Mouse (Mus musculus) lung, embryonic 14.5 days (tissue): ENCODE data around the gene Vwa8. TPM values are rescaled to one million over a fixed set of nuclear protein-coding genes. Genes with fewer than 3 reads are reported as not detected.
A peak's percentile ranks its signal among the peaks of the same experiment; 100 is the strongest.

Experiments used
- ATAC-seq: fragments of 200-750 bp; cut with Nextera tagmentation; 2 replicates; pipeline ENCODE4 v1.8.0; 2017; ENCODE audit warnings: mild to moderate bottlenecking, moderate TSS enrichment, moderate library complexity; ENCODE audit not compliant: insufficient read depth
- DNase-seq: peaks from one replicate; pipeline ENCODE4 v3.0.0-alpha.2; 2015
- H3K27ac ChIP-seq: fragments of 300-500 bp; sonication (generic); 2 replicates; pipeline ENCODE4 v1.5.1; 2014; ENCODE audit warnings: low read depth, mild to moderate bottlenecking, moderate library complexity
- H3K27me3 ChIP-seq: fragments of 300-500 bp; sonication (generic); 2 replicates; pipeline ENCODE4 v1.6.1; 2014; ENCODE audit warnings: low read length, control low read depth; ENCODE audit not compliant: insufficient read depth
- H3K36me3 ChIP-seq: fragments of 300-500 bp; sonication (generic); 2 replicates; pipeline ENCODE4 v1.6.1; 2014; ENCODE audit warnings: control low read depth; ENCODE audit not compliant: insufficient read depth
- H3K4me1 ChIP-seq: fragments of 300-500 bp; sonication (generic); 2 replicates; pipeline ENCODE4 v1.6.1; 2014; ENCODE audit warnings: antibody characterized with exemption, control low read depth; ENCODE audit not compliant: insufficient read depth
- H3K4me2 ChIP-seq: fragments of 300-500 bp; sonication (generic); 2 replicates; pipeline ENCODE4 v1.6.1; 2014; ENCODE audit warnings: mild to moderate bottlenecking
- H3K4me3 ChIP-seq: fragments of 300-500 bp; sonication (generic); 2 replicates; pipeline ENCODE4 v1.5.1; 2014; ENCODE audit warnings: low read depth, low read length
- H3K9ac ChIP-seq: fragments of 300-500 bp; sonication (generic); 2 replicates; pipeline ENCODE4 v1.6.1; 2014
- H3K9me3 ChIP-seq: fragments of 300-500 bp; sonication (generic); 2 replicates; pipeline ENCODE4 v1.6.1; 2016; ENCODE audit warnings: low read depth, low read length, control low read depth
- CTCF ChIP-seq: IDR thresholded peaks from 2 replicates; pipeline ENCODE4 v1.5.1; 2016; ENCODE audit warnings: antibody characterized with exemption, low read depth
- WGBS: fragments of 180-500 bp; shearing (Covaris S2); extraction: QIAGEN DNeasy Blood & Tissue Kit; methylation state at CpG from one replicate; pipeline ENCODE4 v1.1.7; 2014; 5-methylcytosine and 5-hydroxymethylcytosine counted together
- polyA plus RNA-seq: library from polyadenylated mRNA; unstranded; fragments of >200 nt; fragmentation: Nextera tagmentation; extraction: Ambion mirVana; gene quantifications from 2 replicates; pipeline ENCODE4 v1.2.1, GENCODE M21; 2014

Vwa8 gene
- polyA plus RNA-seq, 1 experiment from 2014 or later: 12.5 TPM

DNA sequence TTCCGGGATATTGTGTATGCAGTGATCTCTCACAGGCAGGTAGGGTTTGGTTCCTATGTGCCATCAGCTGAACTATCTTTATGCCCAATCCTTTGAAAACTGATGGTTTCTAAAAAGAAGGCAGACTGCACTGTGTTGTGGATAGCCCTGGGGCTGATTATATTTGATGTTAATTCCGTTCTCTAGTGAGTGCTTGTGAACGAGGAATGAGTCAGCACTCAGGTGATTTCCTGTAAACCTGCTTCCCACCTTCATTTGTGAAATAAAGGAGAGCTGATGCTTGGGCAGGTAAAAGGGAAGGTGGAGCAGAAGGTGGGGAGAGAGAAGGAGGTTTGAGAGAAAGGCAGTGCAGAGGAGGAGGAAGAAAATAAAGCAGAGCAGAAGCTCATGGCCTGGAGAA, 261.2 kb downstream of the Vwa8 start:
- 35% methylated on average over 3 of the region's 3 CpGs for WGBS
- Histone ChIP-seq H3K36me3 (no peaks in the 10 kb centered on the region), H3K9me3 (no peaks in the 10 kb centered on the region), H3K4me2 (no peak overlapping the region), H3K4me3 (no peak overlapping the region), H3K9ac (no peak overlapping the region), H3K4me1 (no peaks in the 10 kb centered on the region), H3K27ac (no peak overlapping the region), H3K27me3 (no peaks in the 10 kb centered on the region)
- TF ChIP-seq CTCF: no peak
- ATAC-seq (no peak), DNase-seq (no peak)

DNA sequence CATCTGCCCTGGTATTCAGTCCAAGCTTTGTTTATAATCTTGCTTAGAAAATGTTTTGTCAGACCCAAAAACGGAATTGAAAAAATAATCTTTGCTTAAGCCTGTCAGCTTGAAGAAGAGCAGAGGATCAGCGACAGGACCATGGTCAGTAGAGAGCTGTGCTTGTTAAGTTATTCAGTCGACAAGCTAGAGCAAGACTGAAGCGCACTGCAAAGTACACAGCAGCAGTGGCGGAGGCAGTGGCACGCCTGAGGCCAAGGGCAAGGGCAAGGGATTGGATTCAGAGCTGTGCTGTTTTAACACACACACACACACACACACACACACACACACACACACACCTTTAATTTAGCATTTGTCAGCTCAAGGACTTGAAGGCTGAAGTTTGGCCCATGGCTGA, 263.2 kb downstream of the Vwa8 start:
- H3K27ac ChIP-seq: no peak overlapping the region
- 61% methylated on average over 6 of the region's 6 CpGs for WGBS
- H3K4me2 ChIP-seq: no peak overlapping the region
- H3K9ac ChIP-seq: no peak overlapping the region
- H3K36me3 ChIP-seq: no peaks in the 10 kb centered on the region
- no peaks in the 10 kb centered on the region for H3K27me3 ChIP-seq
- ATAC-seq: no peak
- no peak for TF ChIP-seq CTCF
- no peak overlapping the region for H3K4me3 ChIP-seq
- no peak for DNase-seq
- H3K9me3 ChIP-seq: no peaks in the 10 kb centered on the region
- H3K4me1 ChIP-seq: no peaks in the 10 kb centered on the region

DNA sequence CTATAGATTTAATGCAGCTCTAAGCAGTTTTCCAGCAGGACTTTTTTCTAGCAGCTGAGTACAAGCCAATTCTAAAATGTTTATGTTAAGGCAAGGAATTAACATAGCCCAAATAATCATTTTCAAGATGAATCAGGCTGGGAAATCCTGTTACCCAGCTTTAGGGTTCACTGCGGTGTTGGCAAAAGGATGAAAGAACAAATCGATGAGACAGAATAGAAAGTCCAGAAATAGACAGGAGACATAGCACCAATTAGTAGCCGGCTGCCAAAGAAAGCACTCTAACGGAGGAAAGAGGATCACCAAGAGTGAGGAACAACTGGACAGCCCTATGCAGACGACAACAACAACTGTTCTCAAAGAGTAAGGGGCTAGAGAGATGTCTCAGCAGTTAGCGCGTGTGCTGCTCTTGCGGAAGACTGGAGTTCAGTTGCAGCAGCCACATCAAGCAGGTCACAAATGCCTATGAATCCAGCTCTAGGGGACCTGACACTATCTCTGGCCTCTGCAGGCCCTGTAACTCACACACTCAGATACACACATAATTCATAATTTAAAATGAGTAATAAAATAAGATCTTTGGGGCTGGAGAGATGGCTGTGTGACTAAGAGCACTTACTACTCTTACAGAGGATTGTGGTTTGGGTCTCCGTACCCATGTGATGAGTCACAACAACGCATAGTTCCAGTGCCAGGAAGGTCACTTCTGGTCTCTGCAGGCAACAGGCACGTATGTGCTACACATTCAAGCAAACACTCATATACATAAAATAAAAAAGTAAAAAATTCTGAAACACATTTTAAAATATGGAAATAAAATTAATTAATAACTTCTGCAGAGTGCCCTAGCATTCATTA, 265.9 kb downstream of the Vwa8 start:
- WGBS: 72% methylated on average over 11 of the region's 11 CpGs

DNA sequence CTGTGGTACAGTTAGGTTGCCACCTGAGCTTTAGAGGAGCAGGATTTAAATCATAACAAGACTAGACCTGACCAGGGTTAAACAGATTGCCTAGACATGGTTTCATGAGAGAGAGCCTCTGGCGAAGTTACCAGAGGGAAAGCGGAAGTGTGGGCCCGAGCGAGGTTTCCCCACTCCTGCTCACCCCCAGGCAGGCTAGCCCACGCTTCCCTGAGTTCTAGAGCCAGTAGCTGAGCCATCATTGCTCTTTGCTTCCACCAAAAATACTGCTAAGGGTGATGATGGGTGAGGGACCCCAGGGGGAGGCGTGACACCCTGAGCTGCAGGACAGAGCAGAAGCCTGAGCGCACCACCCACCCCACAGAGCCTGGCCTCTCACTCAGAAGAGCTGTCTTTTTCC, 269.6 kb downstream of the Vwa8 start:
- Histone ChIP-seq H3K36me3 (no peaks in the 10 kb centered on the region), H3K27ac (no peak overlapping the region), H3K27me3 (no peaks in the 10 kb centered on the region), H3K4me2 (no peak overlapping the region), H3K4me3 (no peak overlapping the region), H3K9ac (no peak overlapping the region), H3K4me1 (no peaks in the 10 kb centered on the region), H3K9me3 (no peaks in the 10 kb centered on the region)
- 93% methylated on average over 7 of the region's 7 CpGs for WGBS
- ATAC-seq (no peak), DNase-seq (no peak)
- TF ChIP-seq CTCF: no peak

More for the DNA sequence above, 265.9 kb downstream of the Vwa8 start:
- no peaks in the 10 kb centered on the region for H3K36me3 ChIP-seq
- H3K4me1 ChIP-seq: no peaks in the 10 kb centered on the region
- H3K9me3 ChIP-seq: no peaks in the 10 kb centered on the region
- peak; percentile 17 for DNase-seq
- TF ChIP-seq CTCF: no peak
- no peak overlapping the region for H3K9ac ChIP-seq
- no peak overlapping the region for H3K4me3 ChIP-seq
- H3K27me3 ChIP-seq: no peaks in the 10 kb centered on the region
- no peak overlapping the region for H3K27ac ChIP-seq
- ATAC-seq: no peak
- no peak overlapping the region for H3K4me2 ChIP-seq

DNA sequence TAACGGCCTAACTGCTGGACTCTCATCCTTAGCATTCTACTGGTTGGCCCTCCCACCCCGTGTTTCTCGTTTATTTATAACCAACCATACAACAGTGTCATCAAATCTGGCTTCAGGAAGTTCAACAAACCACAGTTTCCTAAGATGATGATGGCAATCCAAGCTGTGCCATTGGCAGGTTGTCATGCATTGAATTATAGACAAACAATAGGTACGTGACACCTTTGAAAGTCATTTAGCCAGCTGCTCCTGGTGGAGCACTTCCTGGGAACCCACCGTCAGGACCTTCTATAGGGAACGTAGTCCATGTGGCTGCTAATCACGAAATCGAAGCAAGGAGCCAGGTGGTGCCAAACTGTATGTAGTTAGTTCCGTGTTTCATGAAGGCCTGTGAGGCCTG, 270.5 kb downstream of the Vwa8 start:
- Histone ChIP-seq H3K27me3 (no peaks in the 10 kb centered on the region), H3K9ac (no peak overlapping the region), H3K9me3 (no peaks in the 10 kb centered on the region), H3K27ac (no peak overlapping the region), H3K4me1 (no peaks in the 10 kb centered on the region), H3K36me3 (no peaks in the 10 kb centered on the region), H3K4me3 (no peak overlapping the region), H3K4me2 (no peak overlapping the region)
- 70% methylated on average over 9 of the region's 9 CpGs for WGBS
- peak; percentile 59 for DNase-seq
- TF ChIP-seq CTCF: no peak
- 0 out of 2 replicates have a peak, but pooled peaks have one; percentile 28 for ATAC-seq

DNA sequence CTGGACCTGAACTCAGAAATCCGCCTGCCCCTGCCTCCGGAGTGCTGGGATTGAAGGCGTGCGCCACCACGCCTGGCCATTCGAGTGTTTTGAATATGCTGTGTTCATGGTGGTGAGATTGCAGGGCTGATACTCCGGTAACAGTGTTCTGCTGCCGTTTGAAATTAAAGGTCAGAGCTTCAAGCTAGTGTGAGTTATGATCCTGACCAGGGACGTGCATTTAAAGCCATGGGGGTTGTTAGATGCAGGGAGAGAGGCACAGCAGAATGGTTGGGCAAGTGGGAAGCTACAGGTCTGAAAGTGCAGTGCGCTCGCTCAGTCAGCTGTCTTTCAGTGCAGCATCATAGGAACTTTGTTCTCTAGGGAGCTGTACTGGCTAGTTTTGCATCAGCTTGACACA, 271.8 kb downstream of the Vwa8 start:
- Histone ChIP-seq H3K4me1 (no peaks in the 10 kb centered on the region), H3K4me3 (no peak overlapping the region), H3K9ac (no peak overlapping the region), H3K9me3 (no peaks in the 10 kb centered on the region), H3K36me3 (no peaks in the 10 kb centered on the region), H3K27ac (no peak overlapping the region), H3K4me2 (no peak overlapping the region), H3K27me3 (no peaks in the 10 kb centered on the region)
- 85% methylated on average over 11 of the region's 11 CpGs for whole genome bisulfite sequencing
- ATAC-seq (no peak), DNase-seq (no peak)
- no peak for TF ChIP-seq CTCF

DNA sequence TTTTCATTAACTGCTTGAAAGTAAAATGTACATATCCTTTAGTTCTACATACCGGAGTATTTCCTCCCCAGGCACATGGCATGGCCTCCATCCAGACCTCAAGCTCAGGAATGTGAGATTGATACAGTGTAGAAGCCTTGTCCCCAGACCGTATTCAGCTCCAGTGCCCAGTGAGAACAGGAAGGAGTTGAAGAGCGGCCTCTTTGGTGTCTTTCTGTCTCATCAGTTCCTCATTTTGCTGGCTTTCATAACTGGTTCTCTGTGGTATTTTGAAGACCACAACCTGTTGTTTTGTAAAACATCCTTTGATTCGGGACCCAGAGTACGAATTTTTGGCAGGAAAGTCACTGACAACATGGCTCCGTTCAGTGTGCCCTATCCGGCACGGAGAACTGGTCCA, 274.6 kb downstream of the Vwa8 start:
- Histone ChIP-seq H3K4me2 (no peak overlapping the region), H3K36me3 (no peaks in the 10 kb centered on the region), H3K9me3 (no peaks in the 10 kb centered on the region), H3K27me3 (no peaks in the 10 kb centered on the region), H3K4me1 (no peaks in the 10 kb centered on the region), H3K4me3 (no peak overlapping the region), H3K27ac (no peak overlapping the region), H3K9ac (no peak overlapping the region)
- no peak for TF ChIP-seq CTCF
- ATAC-seq: no peak
- 76% methylated on average over 8 of the region's 8 CpGs for WGBS
- DNase-seq: no peak
